Mouse (Mus musculus) megakaryocyte, embryonic 14.5 days (primary cell): ENCODE measurements around the gene Sema3d.

Experiments used
- FLI1 ChIP-seq: IDR thresholded peaks from 2 replicates; pipeline ENCODE4 v1.6.1; 2012; ENCODE audit warnings: low read length, inconsistent platforms, mixed read lengths
- GATA1 ChIP-seq: IDR thresholded peaks from 3 replicates; pipeline ENCODE4 v1.6.1; 2012; ENCODE audit warnings: mixed read lengths, low read length, inconsistent platforms, borderline replicate concordance

DNA sequence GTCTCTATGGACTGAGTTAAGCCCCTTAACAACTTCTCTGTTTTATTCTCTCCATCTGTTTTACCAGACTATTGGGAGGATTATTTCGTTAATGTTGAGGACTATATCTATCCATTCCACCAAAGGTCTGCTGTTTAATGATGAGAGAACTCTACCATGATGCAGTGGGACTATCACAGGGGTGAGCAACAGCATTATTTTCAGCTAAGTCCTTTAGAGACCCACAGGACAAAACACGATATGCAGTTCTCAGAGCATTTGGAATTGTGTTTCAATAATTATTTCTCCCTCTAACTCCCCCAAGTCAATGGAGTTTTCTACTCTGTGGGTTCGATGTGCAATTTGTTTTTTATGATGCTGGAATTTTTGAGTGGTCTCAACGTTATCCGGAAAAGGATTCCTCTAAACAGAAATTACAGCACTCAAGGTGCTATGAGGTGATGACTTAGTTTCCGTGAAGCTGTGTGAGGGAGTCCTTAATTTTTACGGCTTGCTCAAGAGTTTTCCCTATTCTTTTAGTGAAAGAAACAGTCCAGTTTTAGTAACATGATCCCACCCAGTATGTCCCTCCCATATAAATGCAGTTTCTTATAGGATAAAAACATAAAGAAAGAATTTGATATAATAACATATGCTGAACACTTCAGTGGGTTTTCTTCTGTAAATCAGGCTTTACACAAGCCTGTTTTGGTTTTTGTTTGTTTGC, 254.7 kb downstream of the Sema3d start:
- TF ChIP-seq FLI1 (no peak), GATA1 (no peak)
